Mouse (Mus musculus) MEL-GATA-1-ER (cell line): ENCODE results near the gene Rsph14.
"Not testable (repeated sequence)": the region's sequence is repeated elsewhere in the genome, so short reads cannot be mapped to it uniquely, and the experiment has no call there.

Experiments
- DNase-seq: peaks from one replicate; pipeline ENCODE4 v3.0.0-alpha.2; 2012; ENCODE audit warnings: low read depth; ENCODE audit errors: extremely low read depth

Gene Rsph14

DNA sequence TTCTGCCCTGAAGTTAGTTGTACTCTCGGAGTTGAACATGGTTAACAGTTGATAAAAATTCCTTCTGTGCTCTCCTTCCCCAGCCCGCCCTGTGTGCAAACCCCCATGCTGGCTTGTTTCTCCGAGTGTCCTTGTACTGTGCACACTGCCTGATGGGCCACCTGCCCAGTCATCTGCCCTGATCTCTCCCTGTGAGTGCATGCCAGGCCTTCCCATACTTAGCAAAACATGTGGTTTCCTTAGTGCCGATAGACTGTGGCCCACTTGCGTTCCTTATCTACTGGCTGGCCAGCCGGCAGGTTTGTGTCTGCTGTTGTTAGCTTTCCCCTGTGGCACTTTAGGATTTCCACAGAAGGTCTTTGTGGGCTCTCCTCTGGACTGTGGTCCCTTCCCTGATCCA, 21.7 kb upstream of the Rsph14 start:
- DNase-seq, result peak; percentile 16

DNA sequence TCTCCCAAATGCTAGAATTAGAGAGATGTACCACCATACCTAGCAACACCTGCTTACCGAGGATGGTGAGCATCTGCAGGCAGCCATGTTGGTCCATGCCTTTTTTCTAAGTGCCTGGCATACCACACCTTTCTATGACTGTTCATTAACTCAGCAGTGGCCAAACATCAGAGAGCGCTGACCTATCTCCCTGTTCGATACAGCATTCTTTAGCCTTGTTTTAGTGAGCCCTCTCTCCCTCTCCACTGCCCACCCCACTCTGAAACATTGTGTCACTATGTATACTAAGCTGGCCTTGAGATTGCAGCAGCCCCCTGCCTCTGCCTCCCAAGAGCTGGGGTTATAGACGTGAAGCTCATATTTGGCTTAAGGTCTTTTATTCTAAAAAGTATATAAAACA, 21.3 kb upstream of the Rsph14 start:
- DNase-seq, result no peak

- DNase-seq, result no peak
Measured at GRCm38 (mm10) chr10:75052902-75053301, 20.5 kb upstream of the Rsph14 start.

DNA sequence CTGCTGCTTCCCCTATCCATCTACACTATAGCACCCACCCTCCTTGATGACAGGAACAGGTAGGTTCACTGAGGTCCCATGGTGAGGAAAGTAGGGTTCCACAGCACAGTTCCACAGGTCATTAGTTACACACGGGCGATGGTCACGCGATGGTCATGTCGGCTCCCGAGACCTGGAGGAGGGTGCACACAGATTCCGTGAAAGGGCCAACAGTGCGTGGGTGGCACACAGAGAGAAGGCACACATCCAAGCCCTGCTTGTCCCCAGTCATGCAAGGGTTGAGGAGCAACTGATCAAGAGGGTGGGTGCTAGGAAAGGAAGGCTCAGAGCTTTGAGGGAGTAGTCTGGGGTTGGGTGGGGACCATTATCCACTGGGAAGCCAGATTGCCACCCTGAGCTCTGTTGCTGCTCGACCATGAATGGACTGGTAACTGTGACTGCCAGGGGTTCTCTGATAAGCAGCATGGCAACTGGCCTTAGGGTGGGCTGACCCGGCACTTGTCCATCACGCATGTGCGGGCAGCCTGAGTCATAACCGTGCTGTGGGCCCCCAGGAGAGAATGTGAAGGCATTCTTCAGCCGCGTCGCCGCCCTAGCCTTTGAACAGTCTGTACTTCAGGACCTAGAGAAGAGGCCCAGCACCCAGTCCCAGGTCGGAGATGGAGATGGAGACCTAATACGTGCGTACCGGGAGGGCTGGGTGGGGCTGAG, 19.1 kb upstream of the Rsph14 start:
- no peak for DNase-seq

DNA sequence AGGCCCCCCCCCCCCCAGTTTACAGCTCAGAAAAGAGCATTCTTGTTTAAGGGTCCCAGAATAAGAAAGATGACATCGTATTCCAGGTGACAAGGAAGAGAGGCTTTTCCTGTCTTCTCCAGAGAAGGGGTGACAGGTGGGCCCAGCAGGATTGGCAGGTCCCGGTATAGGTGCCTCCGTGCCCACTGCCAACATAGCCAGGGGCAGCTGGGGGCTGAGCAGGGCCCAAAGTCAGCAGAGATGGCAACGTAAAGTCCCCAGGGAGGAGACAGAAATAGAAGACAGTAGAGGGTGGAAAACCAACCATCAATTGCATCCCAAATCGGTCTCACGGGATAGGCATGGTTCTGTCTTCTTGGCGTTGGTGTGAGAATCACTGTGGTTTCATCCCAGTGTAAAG, 16.3 kb upstream of the Rsph14 start:
- DNase-seq, result no peak

GRCm38 (mm10) chr10:75045831-75046230, 13.4 kb upstream of the Rsph14 start:
- no peak for DNase-seq

DNA sequence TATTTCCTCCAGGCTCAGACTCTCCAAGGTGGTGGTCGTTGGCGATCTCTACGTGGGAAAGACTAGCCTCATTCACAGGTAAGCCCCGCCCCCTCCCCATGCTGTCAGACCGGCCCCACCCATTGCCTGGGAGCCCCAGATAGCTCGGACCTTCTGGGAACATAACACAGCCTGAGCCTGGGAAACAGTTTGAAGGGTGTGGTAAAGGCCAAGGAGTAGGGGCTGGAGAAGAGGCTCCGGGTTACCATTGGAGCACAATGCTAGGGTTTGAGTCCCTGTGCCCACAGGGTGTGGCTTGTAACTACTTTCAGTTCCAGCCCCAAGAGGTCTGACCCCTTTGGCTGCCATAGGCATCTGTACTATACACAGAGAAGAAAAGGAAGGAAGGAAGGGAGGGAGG, 12.1 kb upstream of the Rsph14 start:
- DNase-seq, result no peak

DNA sequence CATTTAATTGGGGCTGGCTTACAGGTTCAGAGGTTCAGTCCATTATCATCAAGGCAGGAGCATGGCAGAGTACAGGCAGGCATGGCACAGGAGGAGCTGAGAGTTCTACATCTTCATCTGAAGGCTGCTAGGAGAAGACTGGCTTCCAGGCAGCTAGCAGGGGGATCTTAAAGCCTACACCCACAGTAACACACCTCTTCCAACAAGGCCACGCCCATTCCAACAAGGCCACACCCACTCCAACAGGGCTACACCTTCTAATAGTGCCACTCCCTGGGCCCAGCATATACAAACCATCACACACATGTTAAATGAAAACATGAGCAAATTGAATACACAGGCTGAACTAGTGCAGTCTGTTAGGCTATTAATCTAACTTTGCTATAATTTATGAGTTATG, 9.7 kb upstream of the Rsph14 start:
- not testable (repeated sequence) for DNase-seq

DNA sequence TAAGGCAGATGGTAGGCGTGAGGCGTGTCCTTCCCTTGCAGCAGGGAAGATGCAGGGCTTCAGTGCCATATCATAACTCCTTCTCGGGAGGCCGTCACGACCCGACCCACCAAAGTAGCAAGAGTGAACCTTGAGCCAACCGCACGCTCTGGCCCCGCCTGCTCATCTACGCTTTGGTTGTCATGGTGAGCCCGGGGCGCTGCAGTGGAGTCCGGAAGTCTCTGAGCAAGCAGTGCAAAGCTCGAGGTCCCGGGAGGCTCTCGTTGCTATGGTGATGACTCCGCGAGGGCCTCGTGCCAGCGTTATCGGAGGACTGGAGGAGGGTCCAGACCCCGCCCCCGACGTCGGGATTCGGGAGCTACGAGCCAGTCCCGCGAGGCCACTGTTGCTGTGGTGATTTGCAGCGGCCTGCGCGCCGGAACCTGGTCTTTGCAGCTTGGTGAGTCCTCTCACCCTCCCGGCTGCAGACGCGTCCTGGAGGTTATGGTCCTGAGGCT, 4.5 kb upstream of the Rsph14 start, which contains the start of gene Rab36:
Rab36 (plus strand) TSS at position 176 of the 497 bp plus-strand sequence.
- DNase-seq, result no peak

- no peak for DNase-seq
Measured at GRCm38 (mm10) chr10:75031345-75032114, 856 bp downstream of the Rsph14 start.

GRCm38 (mm10) chr10:75030234-75030633, 2.2 kb downstream of the Rsph14 start:
- no peak for DNase-seq

- no peak for DNase-seq
Measured at GRCm38 (mm10) chr10:75029677-75030076, 2.7 kb downstream of the Rsph14 start.

- no peak for DNase-seq
Measured at GRCm38 (mm10) chr10:75028743-75029142, 3.6 kb downstream of the Rsph14 start.

- DNase-seq, result no peak
Measured at GRCm38 (mm10) chr10:75026491-75026890, 5.9 kb downstream of the Rsph14 start.

DNA sequence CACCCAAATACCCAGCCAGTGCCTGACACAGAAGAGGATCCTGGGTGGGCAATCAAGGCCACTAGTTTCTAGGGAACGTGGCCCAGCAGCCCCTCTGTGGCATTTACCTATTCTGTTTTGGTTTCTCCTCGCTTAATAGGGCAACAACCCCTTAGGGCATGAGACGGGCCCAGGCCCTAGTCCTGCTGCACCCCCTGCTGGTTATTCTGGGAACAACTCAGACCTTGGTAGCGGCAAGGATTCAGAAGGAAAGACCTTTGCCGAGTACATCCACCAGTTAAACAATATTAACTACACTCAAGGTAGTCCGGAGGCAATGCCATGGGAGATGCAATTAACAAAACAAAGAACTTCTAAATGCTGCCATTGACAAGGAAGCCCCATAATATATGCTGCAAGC, 11.2 kb downstream of the Rsph14 start:
- DNase-seq, result no peak

DNA sequence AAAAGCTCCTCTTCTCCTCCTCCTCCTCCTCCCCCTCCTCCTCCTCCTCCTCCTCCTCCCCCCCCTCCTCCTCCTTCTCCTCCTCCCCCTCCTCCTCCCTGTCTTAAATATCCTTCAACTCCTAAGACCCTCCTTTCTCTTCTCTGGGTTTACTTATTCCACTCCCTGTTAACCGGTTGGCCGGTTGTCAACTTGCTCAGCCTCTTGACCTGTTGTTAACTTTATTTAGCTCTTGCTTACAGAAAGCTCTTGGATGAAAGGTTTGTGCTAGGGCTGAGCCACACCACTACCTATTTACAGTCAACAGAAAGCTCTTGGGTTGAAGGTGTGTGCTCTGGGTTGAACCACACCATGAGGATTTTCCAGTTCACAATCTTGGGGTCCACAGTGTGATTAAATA, 12.1 kb downstream of the Rsph14 start:
- DNase-seq, result no peak

DNA sequence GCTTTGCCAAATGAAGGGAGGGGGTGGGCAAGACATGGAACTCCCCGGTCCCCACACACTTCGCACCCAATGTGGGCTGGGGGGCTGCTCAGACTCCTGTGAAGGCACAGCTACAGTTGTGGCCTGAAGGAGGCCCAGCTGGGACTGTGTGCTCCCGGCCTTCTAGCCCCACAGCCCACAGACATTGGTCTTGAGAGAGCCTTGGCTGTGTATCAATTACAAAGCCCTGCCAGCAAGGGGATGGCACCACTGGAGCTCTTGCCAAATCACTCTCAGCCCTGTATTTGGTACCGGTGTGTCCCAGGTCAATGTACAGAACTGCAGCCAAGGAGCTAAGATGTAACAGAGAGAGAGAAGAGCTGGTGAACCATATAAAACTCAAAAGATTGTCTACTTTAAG, 15.9 kb downstream of the Rsph14 start:
- no peak for DNase-seq

DNA sequence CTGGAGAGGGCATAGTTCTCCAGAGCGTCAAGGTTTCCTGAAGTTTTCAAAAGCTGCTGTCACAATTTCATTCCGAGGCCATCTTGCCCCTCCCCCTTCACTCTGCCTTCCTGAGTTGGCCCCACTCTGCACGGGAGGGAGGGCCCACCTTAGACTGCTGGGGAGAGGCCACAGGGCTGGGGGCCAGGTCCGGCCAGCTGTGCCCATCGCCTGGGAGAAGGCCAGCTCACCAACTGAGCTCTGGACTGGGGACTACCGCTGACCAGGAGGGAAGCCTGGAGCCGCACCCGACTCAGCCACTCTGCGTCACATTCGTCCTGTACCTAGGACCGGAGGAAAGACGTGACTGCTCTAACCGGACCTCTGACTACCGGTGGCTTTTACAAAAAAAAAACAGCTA, 16.9 kb downstream of the Rsph14 start:
- DNase-seq, result no peak

- DNase-seq, result no peak
Measured at GRCm38 (mm10) chr10:75010704-75011103, 21.7 kb downstream of the Rsph14 start.

DNA sequence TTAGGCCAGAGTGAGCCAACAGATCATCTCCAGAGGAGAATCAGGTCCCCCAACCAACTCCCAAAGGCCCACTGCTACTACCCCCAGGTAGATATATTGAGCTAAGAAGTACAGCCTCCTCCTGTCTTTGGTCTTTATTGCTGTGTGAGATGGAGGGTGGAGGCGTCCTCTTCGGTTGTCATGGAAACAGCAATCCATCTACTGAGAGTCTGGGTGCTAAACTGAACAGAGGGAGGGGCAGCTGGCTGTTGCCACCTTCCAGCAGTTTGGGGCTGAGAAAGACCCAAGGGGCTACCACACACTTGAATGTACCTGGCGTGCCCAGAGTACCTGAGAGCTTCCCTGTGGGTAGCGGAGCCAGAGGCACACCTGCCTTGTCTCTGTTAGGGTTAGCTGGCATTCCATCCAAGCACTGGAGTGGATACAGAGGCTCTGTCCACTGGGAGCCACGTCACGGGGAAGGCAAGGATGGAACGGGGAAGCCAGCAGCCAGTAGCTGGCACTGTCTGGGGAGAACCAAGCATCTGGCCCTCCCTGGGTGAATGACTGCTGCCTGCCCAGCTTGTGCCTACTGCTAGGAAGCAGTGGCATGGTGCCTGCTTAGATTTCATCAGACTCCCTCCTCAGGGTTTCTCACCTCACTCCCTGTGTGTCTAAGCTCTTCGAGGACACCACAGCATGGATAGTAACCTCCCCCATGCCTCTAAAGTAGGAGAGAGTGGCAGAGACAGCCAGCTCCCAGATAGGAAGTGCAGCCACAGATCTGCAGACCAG, 25.3 kb downstream of the Rsph14 start:
- DNase-seq, result no peak

- peak; percentile 55 for DNase-seq
Measured at GRCm38 (mm10) chr10:75004067-75004466, 28.3 kb downstream of the Rsph14 start.

- no peak for DNase-seq
Measured at GRCm38 (mm10) chr10:75001391-75001790, 31.0 kb downstream of the Rsph14 start.
